Mouse (Mus musculus): ENCODE measurements at regions not wholly inside any gene's neighbourhood (a gene's known extent, or its start where the extent isn't known, plus 50 kb on each side); places are given as distances from the start of the nearest gene placed in this dataset.

- H3K9me3 ChIP-seq (ENCODE audit: low read length): no peaks in the 10 kb centered on the region
- no peak overlapping the region for H3K27ac ChIP-seq (ENCODE audit: low read depth)
- TF ChIP-seq EP300 (IDR thresholded peaks at IDR 0.05; ENCODE audit: low read depth) (no peak), CTCF (IDR thresholded peaks at IDR 0.05; ENCODE audit: low read depth) (no peak)
- 77% methylated on average over 5 of the region's 5 CpGs for WGBS (ENCODE audit: insufficient replicate concordance)
- H3K4me1 ChIP-seq (ENCODE audit: insufficient read depth): no peaks in the 10 kb centered on the region
- no peaks in the 10 kb centered on the region for H3K27me3 ChIP-seq (ENCODE audit: insufficient read depth, low read length)
- H3K4me3 ChIP-seq (ENCODE audit: low read depth, low read length): no peak overlapping the region
- H3K4me2 ChIP-seq (ENCODE audit: low read depth, low read length): no peak overlapping the region
- DNase-seq: no peak
- H3K36me3 ChIP-seq (replicated peaks; ENCODE audit: insufficient read depth, low read length): no peaks in the 10 kb centered on the region
- H3K9ac ChIP-seq (replicated peaks): no peak overlapping the region
- no peak for ATAC-seq
Measured at GRCm38 (mm10) chr9:84178705-84179104, 253.8 kb downstream of the Bckdhb start.

- WGBS (ENCODE audit: insufficient replicate concordance): 69% methylated on average over 4 of the region's 4 CpGs
- Histone ChIP-seq H3K27me3 (ENCODE audit: insufficient read depth, low read length) (no peaks in the 10 kb centered on the region), H3K9me3 (ENCODE audit: low read length) (no peaks in the 10 kb centered on the region), H3K27ac (ENCODE audit: low read depth) (no peak overlapping the region), H3K4me2 (ENCODE audit: low read depth, low read length) (no peak overlapping the region), H3K9ac (replicated peaks) (no peak overlapping the region), H3K36me3 (replicated peaks; ENCODE audit: insufficient read depth, low read length) (no peaks in the 10 kb centered on the region), H3K4me3 (ENCODE audit: low read depth, low read length) (no peak overlapping the region), H3K4me1 (ENCODE audit: insufficient read depth) (no peaks in the 10 kb centered on the region)
- no peak for DNase-seq
- TF ChIP-seq EP300 (IDR thresholded peaks at IDR 0.05; ENCODE audit: low read depth): no peak
- TF ChIP-seq CTCF (IDR thresholded peaks at IDR 0.05; ENCODE audit: low read depth): no peak
- ATAC-seq: no peak
Measured at GRCm38 (mm10) chr9:84179238-84179637, 254.3 kb downstream of the Bckdhb start.

- H3K9ac ChIP-seq (replicated peaks): no peak overlapping the region
- 74% methylated on average over 6 of the region's 6 CpGs for WGBS (ENCODE audit: insufficient replicate concordance)
- TF ChIP-seq CTCF (IDR thresholded peaks at IDR 0.05; ENCODE audit: low read depth) (no peak), EP300 (IDR thresholded peaks at IDR 0.05; ENCODE audit: low read depth) (no peak)
- H3K4me3 ChIP-seq (ENCODE audit: low read depth, low read length): no peak overlapping the region
- H3K27me3 ChIP-seq (ENCODE audit: insufficient read depth, low read length): no peaks in the 10 kb centered on the region
- ATAC-seq (no peak), DNase-seq (no peak)
- no peak overlapping the region for H3K4me2 ChIP-seq (ENCODE audit: low read depth, low read length)
- no peaks in the 10 kb centered on the region for H3K9me3 ChIP-seq (ENCODE audit: low read length)
- H3K4me1 ChIP-seq (ENCODE audit: insufficient read depth): no peaks in the 10 kb centered on the region
- no peak overlapping the region for H3K27ac ChIP-seq (ENCODE audit: low read depth)
- no peaks in the 10 kb centered on the region for H3K36me3 ChIP-seq (replicated peaks; ENCODE audit: insufficient read depth, low read length)
Measured at GRCm38 (mm10) chr9:84183637-84184374, 258.9 kb downstream of the Bckdhb start.

- Histone ChIP-seq H3K9me3 (ENCODE audit: low read length) (no peaks in the 10 kb centered on the region), H3K9ac (replicated peaks) (no peak overlapping the region), H3K36me3 (replicated peaks; ENCODE audit: insufficient read depth, low read length) (no peaks in the 10 kb centered on the region), H3K4me2 (ENCODE audit: low read depth, low read length) (no peak overlapping the region), H3K4me1 (ENCODE audit: insufficient read depth) (no peaks in the 10 kb centered on the region), H3K27ac (ENCODE audit: low read depth) (no peak overlapping the region), H3K27me3 (ENCODE audit: insufficient read depth, low read length) (no peaks in the 10 kb centered on the region), H3K4me3 (ENCODE audit: low read depth, low read length) (no peak overlapping the region)
- no peak for TF ChIP-seq EP300 (IDR thresholded peaks at IDR 0.05; ENCODE audit: low read depth)
- ATAC-seq (no peak), DNase-seq (no peak)
- 61% methylated on average over 3 of the region's 3 CpGs for WGBS (ENCODE audit: insufficient replicate concordance)
Measured at GRCm38 (mm10) chr9:84187531-84187930, 262.6 kb downstream of the Bckdhb start.

GRCm38 (mm10) chr9:84193405-84193804 lies 268.5 kb downstream of the Bckdhb start:
- H3K9me3 ChIP-seq (ENCODE audit: low read length): no peaks in the 10 kb centered on the region
- no peaks in the 10 kb centered on the region for H3K36me3 ChIP-seq (replicated peaks; ENCODE audit: insufficient read depth, low read length)
- H3K4me1 ChIP-seq (ENCODE audit: insufficient read depth): no peaks in the 10 kb centered on the region
- H3K4me2 ChIP-seq (ENCODE audit: low read depth, low read length): no peak overlapping the region
- no peak for ATAC-seq
- no peaks in the 10 kb centered on the region for H3K27me3 ChIP-seq (ENCODE audit: insufficient read depth, low read length)
- 46% methylated on average over 1 of the region's 1 CpGs for WGBS (ENCODE audit: insufficient replicate concordance)
- H3K9ac ChIP-seq (replicated peaks): no peak overlapping the region
- TF ChIP-seq CTCF (IDR thresholded peaks at IDR 0.05; ENCODE audit: low read depth): no peak
- no peak for TF ChIP-seq EP300 (IDR thresholded peaks at IDR 0.05; ENCODE audit: low read depth)
- no peak overlapping the region for H3K27ac ChIP-seq (ENCODE audit: low read depth)
- DNase-seq: no peak
- H3K4me3 ChIP-seq (ENCODE audit: low read depth, low read length): no peak overlapping the region

- H3K4me1 ChIP-seq (ENCODE audit: insufficient read depth): no peaks in the 10 kb centered on the region
- H3K27ac ChIP-seq (ENCODE audit: low read depth): no peak overlapping the region
- ATAC-seq (no peak), DNase-seq (no peak)
- H3K9ac ChIP-seq (replicated peaks): no peak overlapping the region
- no peaks in the 10 kb centered on the region for H3K27me3 ChIP-seq (ENCODE audit: insufficient read depth, low read length)
- no peak overlapping the region for H3K4me3 ChIP-seq (ENCODE audit: low read depth, low read length)
- TF ChIP-seq CTCF (IDR thresholded peaks at IDR 0.05; ENCODE audit: low read depth): no peak
- no peak for TF ChIP-seq EP300 (IDR thresholded peaks at IDR 0.05; ENCODE audit: low read depth)
- 71% methylated on average over 4 of the region's 4 CpGs for WGBS (ENCODE audit: insufficient replicate concordance)
- H3K4me2 ChIP-seq (ENCODE audit: low read depth, low read length): no peak overlapping the region
- H3K9me3 ChIP-seq (ENCODE audit: low read length): no peaks in the 10 kb centered on the region
- H3K36me3 ChIP-seq (replicated peaks; ENCODE audit: insufficient read depth, low read length): no peaks in the 10 kb centered on the region
Measured at GRCm38 (mm10) chr9:84194716-84195115, 269.8 kb downstream of the Bckdhb start.

Measured in liver, postnatal 0 days (tissue).